Mouse (Mus musculus): ENCODE data around the gene Hoxa6. TPM values are rescaled to one million over a fixed set of nuclear protein-coding genes. Genes with fewer than 3 reads are reported as not detected.

Hoxa6 gene
- polyA plus RNA-seq, 1 experiment from 2014 or later = 34.7 TPM

- no peak for ATAC-seq (ENCODE audit: low FRiP score, low read depth)
- H3K36me3 ChIP-seq = no peaks in the 10 kb centered on the region
- 0 out of 2 replicates have a peak, but pooled peaks cover 15% of the 10 kb centered on the region for H3K4me1 ChIP-seq
- H3K9ac ChIP-seq = peak overlapping the region; percentile 86
- H3K9me3 ChIP-seq = no peaks in the 10 kb centered on the region
- H3K4me3 ChIP-seq = peak overlapping the region; percentile 46
- H3K4me2 ChIP-seq (replicated peaks) = peak overlapping the region; percentile 74
- peak overlapping the region; percentile 79 for H3K27ac ChIP-seq
- H3K27me3 ChIP-seq (replicated peaks) = peaks cover 77% of the 10 kb centered on the region
- WGBS = under 1% methylated on average over 30 of the region's 30 CpGs
These were observed 31.3 kb upstream of the Hoxa6 start for GRCm38 (mm10) chr6:52239625-52240388.

GRCm38 (mm10) chr6:52238976-52239375 lies 30.5 kb upstream of the Hoxa6 start:
- 0 out of 2 replicates have a peak, but pooled peaks cover 15% of the 10 kb centered on the region for H3K4me1 ChIP-seq
- H3K9me3 ChIP-seq = no peaks in the 10 kb centered on the region
- H3K36me3 ChIP-seq = no peaks in the 10 kb centered on the region
- ATAC-seq (ENCODE audit: low FRiP score, low read depth) = no peak
- H3K4me3 ChIP-seq = peak overlapping the region; percentile 78
- H3K4me2 ChIP-seq (replicated peaks) = peak overlapping the region; percentile 74
- H3K27me3 ChIP-seq (replicated peaks) = peaks cover 77% of the 10 kb centered on the region
- peak overlapping the region; percentile 98 for H3K9ac ChIP-seq
- H3K27ac ChIP-seq = no peak overlapping the region
- WGBS = under 1% methylated on average over 7 of the region's 7 CpGs

- Histone ChIP-seq H3K27me3 (replicated peaks) (peaks cover 76% of the 10 kb centered on the region), H3K9me3 (no peaks in the 10 kb centered on the region), H3K27ac (no peak overlapping the region), H3K4me3 (peak overlapping the region; percentile 78), H3K4me1 (0 out of 2 replicates have a peak, but pooled peaks cover 15% of the 10 kb centered on the region), H3K9ac (peak overlapping the region; percentile 98), H3K4me2 (replicated peaks) (peak overlapping the region; percentile 74), H3K36me3 (no peaks in the 10 kb centered on the region)
- 3% methylated on average over 7 of the region's 7 CpGs for WGBS
- ATAC-seq (ENCODE audit: low FRiP score, low read depth) = no peak
These were observed 29.6 kb upstream of the Hoxa6 start for GRCm38 (mm10) chr6:52238155-52238545.

- peak overlapping the region; percentile 78 for H3K4me3 ChIP-seq
- H3K4me2 ChIP-seq (replicated peaks) = peak overlapping the region; percentile 74
- 0 out of 2 replicates have a peak, but pooled peaks cover 15% of the 10 kb centered on the region for H3K4me1 ChIP-seq
- peak overlapping the region; percentile 98 for H3K9ac ChIP-seq
- no peak for ATAC-seq (ENCODE audit: low FRiP score, low read depth)
- peaks cover 76% of the 10 kb centered on the region for H3K27me3 ChIP-seq (replicated peaks)
- peak overlapping the region; percentile 17; the same call in 1 of the 2 replicates for H3K27ac ChIP-seq
- H3K9me3 ChIP-seq = no peaks in the 10 kb centered on the region
- WGBS = 4% methylated on average over 10 of the region's 10 CpGs
- no peaks in the 10 kb centered on the region for H3K36me3 ChIP-seq
These were observed 29.0 kb upstream of the Hoxa6 start for GRCm38 (mm10) chr6:52237346-52238154.

- H3K27me3 ChIP-seq (replicated peaks) = peaks cover 71% of the 10 kb centered on the region
- peak overlapping the region; percentile 78 for H3K4me3 ChIP-seq
- no peaks in the 10 kb centered on the region for H3K36me3 ChIP-seq
- peak overlapping the region; percentile 74 for H3K4me2 ChIP-seq (replicated peaks)
- 0 out of 2 replicates have a peak overlapping the region, but pooled peaks have one; percentile 17 for H3K27ac ChIP-seq
- 10% methylated on average over 3 of the region's 3 CpGs for WGBS
- H3K9me3 ChIP-seq = no peaks in the 10 kb centered on the region
- peak overlapping the region; percentile 98 for H3K9ac ChIP-seq
- ATAC-seq (ENCODE audit: low FRiP score, low read depth) = no peak
- 0 out of 2 replicates have a peak, but pooled peaks cover 15% of the 10 kb centered on the region for H3K4me1 ChIP-seq
These were observed 28.3 kb upstream of the Hoxa6 start for GRCm38 (mm10) chr6:52236806-52237205.

GRCm38 (mm10) chr6:52235866-52236265 lies 27.3 kb upstream of the Hoxa6 start:
- ATAC-seq (ENCODE audit: low FRiP score, low read depth) = no peak
- Histone ChIP-seq H3K9me3 (no peaks in the 10 kb centered on the region), H3K4me3 (peak overlapping the region; percentile 78), H3K27me3 (replicated peaks) (peaks cover 62% of the 10 kb centered on the region), H3K27ac (0 out of 2 replicates have a peak overlapping the region, but pooled peaks have one; percentile 3), H3K4me2 (replicated peaks) (peak overlapping the region; percentile 74), H3K9ac (peak overlapping the region; percentile 98), H3K36me3 (no peaks in the 10 kb centered on the region), H3K4me1 (0 out of 2 replicates have a peak, but pooled peaks cover 11% of the 10 kb centered on the region)
- WGBS = 13% methylated on average over 6 of the region's 6 CpGs

GRCm38 (mm10) chr6:52235267-52235666 lies 26.7 kb upstream of the Hoxa6 start:
- H3K36me3 ChIP-seq = no peaks in the 10 kb centered on the region
- peak overlapping the region; percentile 74 for H3K4me2 ChIP-seq (replicated peaks)
- peaks cover 63% of the 10 kb centered on the region for H3K27me3 ChIP-seq (replicated peaks)
- no peaks in the 10 kb centered on the region for H3K9me3 ChIP-seq
- H3K4me3 ChIP-seq = peak overlapping the region; percentile 78
- peak overlapping the region; percentile 98 for H3K9ac ChIP-seq
- no peak for ATAC-seq (ENCODE audit: low FRiP score, low read depth)
- peaks cover 10% of the 10 kb centered on the region; the same call in 1 of the 2 replicates for H3K4me1 ChIP-seq
- 15% methylated on average over 9 of the region's 9 CpGs for WGBS
- no peak overlapping the region for H3K27ac ChIP-seq

- no peaks in the 10 kb centered on the region for H3K36me3 ChIP-seq
These were observed 26.1 kb upstream of the Hoxa6 start for GRCm38 (mm10) chr6:52234428-52235140.

GRCm38 (mm10) chr6:52233546-52234427 lies 25.3 kb upstream of the Hoxa6 start:
- Histone ChIP-seq H3K27me3 (replicated peaks) (peaks cover 55% of the 10 kb centered on the region), H3K9ac (peak overlapping the region; percentile 98), H3K9me3 (no peaks in the 10 kb centered on the region), H3K4me1 (peaks cover 10% of the 10 kb centered on the region; the same call in 1 of the 2 replicates), H3K27ac (peak overlapping the region; percentile 89), H3K36me3 (no peaks in the 10 kb centered on the region), H3K4me3 (peak overlapping the region; percentile 78), H3K4me2 (replicated peaks) (peak overlapping the region; percentile 74)
- under 1% methylated on average over 70 of the region's 70 CpGs for WGBS
- no peak for ATAC-seq (ENCODE audit: low FRiP score, low read depth)

More at GRCm38 (mm10) chr6:52234428-52235140, 26.1 kb upstream of the Hoxa6 start:
- Histone ChIP-seq H3K27me3 (replicated peaks) (peaks cover 56% of the 10 kb centered on the region), H3K27ac (peak overlapping the region; percentile 89), H3K9me3 (no peaks in the 10 kb centered on the region), H3K9ac (peak overlapping the region; percentile 98), H3K4me1 (peaks cover 10% of the 10 kb centered on the region; the same call in 1 of the 2 replicates), H3K4me3 (peak overlapping the region; percentile 78), H3K4me2 (replicated peaks) (peak overlapping the region; percentile 74)
- WGBS = under 1% methylated on average over 68 of the region's 68 CpGs
- peak; percentile 37; the same call in 1 of the 2 replicates for ATAC-seq (ENCODE audit: low FRiP score, low read depth)

- H3K27ac ChIP-seq = peak overlapping the region; percentile 89
- no peak for ATAC-seq (ENCODE audit: low FRiP score, low read depth)
- H3K4me1 ChIP-seq = peaks cover 10% of the 10 kb centered on the region; the same call in 1 of the 2 replicates
- H3K36me3 ChIP-seq = no peaks in the 10 kb centered on the region
- peak overlapping the region; percentile 98 for H3K9ac ChIP-seq
- no peaks in the 10 kb centered on the region for H3K9me3 ChIP-seq
- peak overlapping the region; percentile 74 for H3K4me2 ChIP-seq (replicated peaks)
- peak overlapping the region; percentile 78 for H3K4me3 ChIP-seq
- peaks cover 55% of the 10 kb centered on the region for H3K27me3 ChIP-seq (replicated peaks)
- under 1% methylated on average over 23 of the region's 23 CpGs for WGBS
These were observed 24.5 kb upstream of the Hoxa6 start for GRCm38 (mm10) chr6:52232984-52233545.
